Mouse (Mus musculus): ENCODE measurements around the gene Ust. TPM values are rescaled to one million over a fixed set of nuclear protein-coding genes. Genes with fewer than 3 reads are reported as not detected.

The Ust gene
- polyA plus RNA-seq, 1 experiment from 2014 or later: 10.7 TPM

GRCm38 (mm10) chr10:8228375-8228743 lies 290.3 kb downstream of the Ust start:
- Histone ChIP-seq H3K9me3 (ENCODE audit: control insufficient read depth, low read length) (no peaks in the 10 kb centered on the region), H3K27ac (no peak overlapping the region), H3K4me2 (replicated peaks) (no peak overlapping the region), H3K36me3 (replicated peaks; ENCODE audit: control insufficient read depth, insufficient read depth) (no peaks in the 10 kb centered on the region), H3K9ac (no peak overlapping the region), H3K4me3 (replicated peaks; ENCODE audit: low read length) (no peak overlapping the region), H3K27me3 (ENCODE audit: control insufficient read depth, insufficient read depth, low read length) (no peaks in the 10 kb centered on the region), H3K4me1 (replicated peaks; ENCODE audit: control insufficient read depth, insufficient read depth, low read length) (no peaks in the 10 kb centered on the region)
- DNase-seq (ENCODE audit: low spot score): no peak
- 91% methylated on average over 3 of the region's 3 CpGs for WGBS
- no peak for ATAC-seq (ENCODE audit: low FRiP score)

- no peak overlapping the region for H3K9ac ChIP-seq
- DNase-seq (ENCODE audit: low spot score): no peak
- no peaks in the 10 kb centered on the region for H3K4me1 ChIP-seq (replicated peaks; ENCODE audit: control insufficient read depth, insufficient read depth, low read length)
- H3K27me3 ChIP-seq (ENCODE audit: control insufficient read depth, insufficient read depth, low read length): no peaks in the 10 kb centered on the region
- H3K36me3 ChIP-seq (replicated peaks; ENCODE audit: control insufficient read depth, insufficient read depth): no peaks in the 10 kb centered on the region
- H3K9me3 ChIP-seq (ENCODE audit: control insufficient read depth, low read length): no peaks in the 10 kb centered on the region
- H3K4me2 ChIP-seq (replicated peaks): no peak overlapping the region
- no peak overlapping the region for H3K4me3 ChIP-seq (replicated peaks; ENCODE audit: low read length)
- WGBS: 73% methylated on average over 5 of the region's 5 CpGs
- no peak overlapping the region for H3K27ac ChIP-seq
- no peak; the same call in 1 of the 2 replicates for ATAC-seq (ENCODE audit: low FRiP score)
These were observed 290.8 kb downstream of the Ust start for GRCm38 (mm10) chr10:8227705-8228374.

- Histone ChIP-seq H3K27me3 (ENCODE audit: control insufficient read depth, insufficient read depth, low read length) (no peaks in the 10 kb centered on the region), H3K4me1 (replicated peaks; ENCODE audit: control insufficient read depth, insufficient read depth, low read length) (no peaks in the 10 kb centered on the region), H3K4me3 (replicated peaks; ENCODE audit: low read length) (no peak overlapping the region), H3K36me3 (replicated peaks; ENCODE audit: control insufficient read depth, insufficient read depth) (no peaks in the 10 kb centered on the region), H3K9ac (no peak overlapping the region), H3K9me3 (ENCODE audit: control insufficient read depth, low read length) (no peaks in the 10 kb centered on the region), H3K4me2 (replicated peaks) (no peak overlapping the region), H3K27ac (no peak overlapping the region)
- DNase-seq (ENCODE audit: low spot score): no peak
- 81% methylated on average over 3 of the region's 3 CpGs for WGBS
- no peak for ATAC-seq (ENCODE audit: low FRiP score)
These were observed 292.0 kb downstream of the Ust start for GRCm38 (mm10) chr10:8226650-8227049.

GRCm38 (mm10) chr10:8224641-8225040 lies 294.0 kb downstream of the Ust start:
- H3K4me3 ChIP-seq (replicated peaks; ENCODE audit: low read length): no peak overlapping the region
- 88% methylated on average over 2 of the region's 2 CpGs for WGBS

GRCm38 (mm10) chr10:8224046-8224445 lies 294.6 kb downstream of the Ust start:
- no peak for ATAC-seq (ENCODE audit: low FRiP score)
- no peak overlapping the region for H3K4me3 ChIP-seq (replicated peaks; ENCODE audit: low read length)
- no peak overlapping the region for H3K9ac ChIP-seq
- no peaks in the 10 kb centered on the region for H3K9me3 ChIP-seq (ENCODE audit: control insufficient read depth, low read length)
- no peaks in the 10 kb centered on the region for H3K27me3 ChIP-seq (ENCODE audit: control insufficient read depth, insufficient read depth, low read length)
- no peak overlapping the region for H3K27ac ChIP-seq
- no peaks in the 10 kb centered on the region for H3K4me1 ChIP-seq (replicated peaks; ENCODE audit: control insufficient read depth, insufficient read depth, low read length)
- no peak overlapping the region for H3K4me2 ChIP-seq (replicated peaks)
- no peaks in the 10 kb centered on the region for H3K36me3 ChIP-seq (replicated peaks; ENCODE audit: control insufficient read depth, insufficient read depth)
- DNase-seq (ENCODE audit: low spot score): no peak
- 82% methylated on average over 8 of the region's 8 CpGs for WGBS

More at GRCm38 (mm10) chr10:8224641-8225040, 294.0 kb downstream of the Ust start:
- H3K36me3 ChIP-seq (replicated peaks; ENCODE audit: control insufficient read depth, insufficient read depth): no peaks in the 10 kb centered on the region
- DNase-seq (ENCODE audit: low spot score) (no peak), ATAC-seq (ENCODE audit: low FRiP score) (no peak)
- H3K4me2 ChIP-seq (replicated peaks): no peak overlapping the region
- H3K27me3 ChIP-seq (ENCODE audit: control insufficient read depth, insufficient read depth, low read length): no peaks in the 10 kb centered on the region
- H3K4me1 ChIP-seq (replicated peaks; ENCODE audit: control insufficient read depth, insufficient read depth, low read length): no peaks in the 10 kb centered on the region
- H3K9ac ChIP-seq: no peak overlapping the region
- no peak overlapping the region for H3K27ac ChIP-seq
- no peaks in the 10 kb centered on the region for H3K9me3 ChIP-seq (ENCODE audit: control insufficient read depth, low read length)

- Histone ChIP-seq H3K36me3 (replicated peaks; ENCODE audit: control insufficient read depth, insufficient read depth) (no peaks in the 10 kb centered on the region), H3K4me1 (replicated peaks; ENCODE audit: control insufficient read depth, insufficient read depth, low read length) (peaks cover 7% of the 10 kb centered on the region; the same call in 1 of the 2 replicates), H3K27me3 (ENCODE audit: control insufficient read depth, insufficient read depth, low read length) (no peaks in the 10 kb centered on the region), H3K4me2 (replicated peaks) (no peak overlapping the region), H3K27ac (no peak overlapping the region), H3K9ac (no peak overlapping the region), H3K4me3 (replicated peaks; ENCODE audit: low read length) (no peak overlapping the region), H3K9me3 (ENCODE audit: control insufficient read depth, low read length) (no peaks in the 10 kb centered on the region)
- 58% methylated on average over 8 of the region's 8 CpGs for WGBS
- ATAC-seq (ENCODE audit: low FRiP score) (no peak), DNase-seq (ENCODE audit: low spot score) (no peak)
These were observed 301.7 kb downstream of the Ust start for GRCm38 (mm10) chr10:8216946-8217345.

GRCm38 (mm10) chr10:8215181-8215580 lies 303.4 kb downstream of the Ust start:
- no peaks in the 10 kb centered on the region for H3K9me3 ChIP-seq (ENCODE audit: control insufficient read depth, low read length)
- H3K27me3 ChIP-seq (ENCODE audit: control insufficient read depth, insufficient read depth, low read length): no peaks in the 10 kb centered on the region
- DNase-seq (ENCODE audit: low spot score): no peak
- peaks cover 12% of the 10 kb centered on the region; the same call in 1 of the 2 replicates for H3K4me1 ChIP-seq (replicated peaks; ENCODE audit: control insufficient read depth, insufficient read depth, low read length)
- H3K9ac ChIP-seq: no peak overlapping the region
- H3K4me3 ChIP-seq (replicated peaks; ENCODE audit: low read length): no peak overlapping the region
- H3K27ac ChIP-seq: no peak overlapping the region
- 90% methylated on average over 3 of the region's 3 CpGs for WGBS
- no peaks in the 10 kb centered on the region for H3K36me3 ChIP-seq (replicated peaks; ENCODE audit: control insufficient read depth, insufficient read depth)
- ATAC-seq (ENCODE audit: low FRiP score): no peak
- no peak overlapping the region for H3K4me2 ChIP-seq (replicated peaks)

- DNase-seq (ENCODE audit: low spot score) (no peak), ATAC-seq (ENCODE audit: low FRiP score) (no peak; the same call in 1 of the 2 replicates)
- peak overlapping the region; percentile 36 for H3K4me2 ChIP-seq (replicated peaks)
- no peaks in the 10 kb centered on the region for H3K36me3 ChIP-seq (replicated peaks; ENCODE audit: control insufficient read depth, insufficient read depth)
- H3K4me1 ChIP-seq (replicated peaks; ENCODE audit: control insufficient read depth, insufficient read depth, low read length): peaks cover 14% of the 10 kb centered on the region; the same call in 1 of the 2 replicates
- H3K27me3 ChIP-seq (ENCODE audit: control insufficient read depth, insufficient read depth, low read length): no peaks in the 10 kb centered on the region
- H3K4me3 ChIP-seq (replicated peaks; ENCODE audit: low read length): no peak overlapping the region
- H3K27ac ChIP-seq: no peak overlapping the region
- WGBS: 31% methylated on average over 16 of the region's 16 CpGs
- no peak overlapping the region for H3K9ac ChIP-seq
- no peaks in the 10 kb centered on the region for H3K9me3 ChIP-seq (ENCODE audit: control insufficient read depth, low read length)
These were observed 304.7 kb downstream of the Ust start for GRCm38 (mm10) chr10:8213906-8214421.

GRCm38 (mm10) chr10:8213266-8213905 lies 305.2 kb downstream of the Ust start:
- no peak overlapping the region for H3K9ac ChIP-seq
- ATAC-seq (ENCODE audit: low FRiP score) (no peak), DNase-seq (ENCODE audit: low spot score) (no peak)
- H3K9me3 ChIP-seq (ENCODE audit: control insufficient read depth, low read length): no peaks in the 10 kb centered on the region
- no peak overlapping the region for H3K27ac ChIP-seq
- H3K4me1 ChIP-seq (replicated peaks; ENCODE audit: control insufficient read depth, insufficient read depth, low read length): peaks cover 14% of the 10 kb centered on the region; the same call in 1 of the 2 replicates
- H3K36me3 ChIP-seq (replicated peaks; ENCODE audit: control insufficient read depth, insufficient read depth): no peaks in the 10 kb centered on the region
- H3K4me3 ChIP-seq (replicated peaks; ENCODE audit: low read length): no peak overlapping the region
- H3K27me3 ChIP-seq (ENCODE audit: control insufficient read depth, insufficient read depth, low read length): no peaks in the 10 kb centered on the region
- H3K4me2 ChIP-seq (replicated peaks): peak overlapping the region; percentile 36; the same call in 1 of the 2 replicates
- 64% methylated on average over 10 of the region's 10 CpGs for WGBS

Data from hindbrain, embryonic 14.5 days (tissue).